Mouse (Mus musculus) CH12.LX (cell line): Measurements from ENCODE around the gene Fgf14.

Experiments used
- CTCF ChIP-seq, 2 experiments: IDR thresholded peaks in 1 of 2; conservative IDR thresholded peaks in 1 of 2; 2 replicates each; pipeline ENCODE4 v1.5.1; 2011 to 2012; ENCODE audit warnings: low read depth in 2 of 2, low read length in 2 of 2, improper control_type of control experiment in 1 of 2, inconsistent platforms in 1 of 2, mild to moderate bottlenecking in 1 of 2, moderate library complexity in 1 of 2
- ELF1 ChIP-seq: IDR thresholded peaks from 2 replicates; pipeline ENCODE4 v1.6.1; 2014; ENCODE audit warnings: low read depth, mild to moderate bottlenecking, inconsistent platforms, low read length, improper control_type of control experiment
- JUN ChIP-seq: IDR thresholded peaks from 2 replicates; pipeline ENCODE4 v1.6.1; 2011; ENCODE audit warnings: low read depth, mild to moderate bottlenecking, low read length, improper control_type of control experiment, moderate library complexity; ENCODE audit not compliant: insufficient read depth
- JUND ChIP-seq: conservative IDR thresholded peaks from 2 replicates; pipeline ENCODE4 v1.6.1; 2011; ENCODE audit warnings: low read depth, low read length, improper control_type of control experiment
- MYC ChIP-seq: IDR thresholded peaks from 2 replicates; pipeline ENCODE4 v1.6.1; 2011; ENCODE audit warnings: low read depth, mild to moderate bottlenecking, improper control_type of control experiment, low read length
- NELFE ChIP-seq: IDR thresholded peaks from 2 replicates; pipeline ENCODE4 v1.6.1; 2011; ENCODE audit warnings: low read depth, low read length, improper control_type of control experiment
- PAX5 ChIP-seq: IDR thresholded peaks from 2 replicates; pipeline ENCODE4 v1.6.1; 2012; ENCODE audit warnings: low read length, inconsistent platforms, mixed read lengths
- POLR2A ChIP-seq: IDR thresholded peaks from 2 replicates; pipeline ENCODE4 v1.6.1; 2011; ENCODE audit warnings: low read depth, mild to moderate bottlenecking, improper control_type of control experiment, low read length
- SMC3 ChIP-seq: IDR thresholded peaks from 2 replicates; pipeline ENCODE4 v1.6.1; 2011; ENCODE audit warnings: low read depth, low read length, improper control_type of control experiment
- TCF12 ChIP-seq: IDR thresholded peaks from 2 replicates; pipeline ENCODE4 v1.6.1; 2014; ENCODE audit warnings: low read depth, mild to moderate bottlenecking, inconsistent platforms, low read length, improper control_type of control experiment

DNA sequence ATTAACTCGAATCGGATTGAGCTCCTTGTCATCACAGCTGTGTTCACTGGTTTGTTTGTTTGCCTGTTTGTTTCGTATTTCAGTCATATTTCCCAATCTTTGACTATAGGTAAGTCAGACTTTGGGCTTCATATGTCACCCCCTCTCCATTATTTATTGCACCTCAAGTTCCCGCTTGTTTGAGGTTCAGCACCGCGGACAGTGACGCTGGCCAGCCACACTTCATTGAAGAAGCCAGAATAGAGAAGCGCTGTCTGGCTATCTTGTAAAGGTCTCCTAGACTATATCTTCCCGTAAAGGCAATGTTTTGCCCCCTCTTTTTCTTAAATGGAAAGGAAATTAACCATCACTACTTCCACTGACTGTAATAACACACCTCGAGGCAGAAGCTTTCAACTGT, 481.6 kb downstream of the Fgf14 start:
- TF ChIP-seq SMC3 (no peak), POLR2A (no peak), MYC (no peak), JUN (no peak), CTCF (conservative IDR thresholded peaks at IDR 0.05 in 1 of 2, IDR thresholded peaks at IDR 0.05 in 1 of 2; ENCODE audit: low read depth in 2 of 2, low read length in 2 of 2) (no peak), ELF1 (no peak), TCF12 (no peak), NELFE (no peak), JUND (no peak), PAX5 (no peak)
